ENCODE assay signal across 16 mouse cellular contexts in genomic region chr6:8644703-8645102, GRCm38 (mm10).
DNase-seq lines count a peak whose midpoint lies in the region; ATAC-seq and TF ChIP-seq lines count a peak whose summit lies in the region.
"Had no signal": no experiment of that assay in that cellular context is flagged by ENCODE, and none has a peak within 500 bp of the region (broad histone marks: within the 10 kb centered on the region; RNA-seq: fewer than 3 reads in every experiment).

No protein-coding gene starts in this region.

- 80% methylated on average over 10 of the region's 10 CpGs for WGBS in kidney, embryonic 14.5 days
- 59% methylated on average over 10 of the region's 10 CpGs for WGBS in intestine, embryonic 16.5 days
- WGBS in heart, embryonic 11.5 days (ENCODE audit: insufficient replicate concordance), result 81% methylated on average over 10 of the region's 10 CpGs

- no peaks in the 10 kb centered on the region for H3K9me3 ChIP-seq in kidney, embryonic 14.5 days (ENCODE audit: control insufficient read depth, low read length)
- H3K9me3 ChIP-seq in intestine, embryonic 16.5 days (ENCODE audit: control insufficient read depth, low read length), result no peaks in the 10 kb centered on the region
- H3K9me3 ChIP-seq in heart, embryonic 11.5 days (replicated peaks; ENCODE audit: control insufficient read depth, low read length), result no peaks in the 10 kb centered on the region
- H3K9me3 ChIP-seq: midbrain, embryonic 12.5 days; neural tube, embryonic 13.5 days had no signal

- H3K4me3 ChIP-seq in kidney, embryonic 14.5 days (ENCODE audit: low read length), result no peak overlapping the region
- H3K4me3 ChIP-seq in cortical plate, adult 2 months (ENCODE audit: insufficient read depth, low read length), result no peak overlapping the region
- no peak overlapping the region for H3K4me3 ChIP-seq in intestine, embryonic 16.5 days (ENCODE audit: low read length)
- no peak overlapping the region for H3K4me3 ChIP-seq in heart, embryonic 11.5 days (ENCODE audit: low read depth, low read length)
- H3K4me3 ChIP-seq: midbrain, embryonic 12.5 days; neural tube, embryonic 13.5 days had no signal

- H3K27me3 ChIP-seq in kidney, embryonic 14.5 days (ENCODE audit: control insufficient read depth, insufficient read depth, low read length), result no peaks in the 10 kb centered on the region
- no peaks in the 10 kb centered on the region for H3K27me3 ChIP-seq in intestine, embryonic 16.5 days (replicated peaks; ENCODE audit: control insufficient read depth, insufficient read depth, low read length)
- no peaks in the 10 kb centered on the region for H3K27me3 ChIP-seq in heart, embryonic 11.5 days (ENCODE audit: control insufficient read depth, insufficient read depth, low read length)
- H3K27me3 ChIP-seq: midbrain, embryonic 12.5 days; neural tube, embryonic 13.5 days had no signal

- no peaks in the 10 kb centered on the region for H3K36me3 ChIP-seq in kidney, embryonic 14.5 days (ENCODE audit: control insufficient read depth, insufficient read depth, low read length)
- H3K36me3 ChIP-seq in intestine, embryonic 16.5 days (ENCODE audit: control insufficient read depth, insufficient read depth, low read length), result no peaks in the 10 kb centered on the region
- H3K36me3 ChIP-seq in heart, embryonic 11.5 days (ENCODE audit: control insufficient read depth, insufficient read depth, low read length), result no peaks in the 10 kb centered on the region
- H3K36me3 ChIP-seq: midbrain, embryonic 12.5 days; neural tube, embryonic 13.5 days had no signal

- no peak for TF ChIP-seq POLR2A in cortical plate, adult 2 months (IDR thresholded peaks at IDR 0.05; ENCODE audit: extremely low read depth, insufficient read depth, low read length)

- peaks cover 9% of the 10 kb centered on the region; the same call in 1 of the 2 replicates for H3K4me1 ChIP-seq in kidney, embryonic 14.5 days (ENCODE audit: control insufficient read depth, insufficient read depth, low read length)
- peaks cover 10% of the 10 kb centered on the region for H3K4me1 ChIP-seq in cortical plate, adult 2 months (ENCODE audit: control insufficient read depth, insufficient read depth, low read length)
- H3K4me1 ChIP-seq in intestine, embryonic 16.5 days (ENCODE audit: control insufficient read depth, insufficient read depth, low read length), result peaks cover 3% of the 10 kb centered on the region; the same call in 1 of the 2 replicates
- peaks cover 5% of the 10 kb centered on the region; the same call in 1 of the 2 replicates for H3K4me1 ChIP-seq in heart, embryonic 11.5 days (ENCODE audit: control insufficient read depth, insufficient read depth, low read length)

- H3K9ac ChIP-seq in kidney, embryonic 14.5 days (ENCODE audit: low read depth, low read length), result no peak overlapping the region
- H3K9ac ChIP-seq in intestine, embryonic 16.5 days (ENCODE audit: low read depth, low read length), result no peak overlapping the region; the same call in 1 of the 2 replicates
- H3K9ac ChIP-seq in heart, embryonic 11.5 days (ENCODE audit: low read depth, low read length), result no peak overlapping the region
- H3K9ac ChIP-seq: lung, embryonic 14.5 days; midbrain, embryonic 12.5 days; neural tube, embryonic 13.5 days had no signal

- no peak for TF ChIP-seq CTCF in cortical plate, adult 2 months (IDR thresholded peaks at IDR 0.05; ENCODE audit: extremely low read depth, insufficient read depth, low read length)

- no peak for ATAC-seq in kidney, embryonic 14.5 days (ENCODE audit: low FRiP score, low TSS enrichment)
- ATAC-seq in intestine, embryonic 16.5 days, result peak; percentile 41; the same call in 1 of the 2 replicates
- ATAC-seq in heart, embryonic 11.5 days (replicated peaks; ENCODE audit: insufficient number of reproducible peaks, low FRiP score, low TSS enrichment), result no peak

- H3K4me2 ChIP-seq in kidney, embryonic 14.5 days (replicated peaks; ENCODE audit: low read depth, low read length), result no peak overlapping the region
- H3K4me2 ChIP-seq in intestine, embryonic 16.5 days (ENCODE audit: low read depth, low read length), result no peak overlapping the region
- H3K4me2 ChIP-seq in heart, embryonic 11.5 days, result no peak overlapping the region
- H3K4me2 ChIP-seq: lung, embryonic 14.5 days; midbrain, embryonic 12.5 days; neural tube, embryonic 13.5 days had no signal

- H3K27ac ChIP-seq in kidney, embryonic 14.5 days (ENCODE audit: low read depth, low read length), result peak overlapping the region; percentile 47; the same call in 1 of the 2 replicates
- H3K27ac ChIP-seq in cortical plate, adult 2 months (ENCODE audit: insufficient read depth, low read length), result peak overlapping the region; percentile 74
- peak overlapping the region; percentile 24; the same call in 1 of the 2 replicates for H3K27ac ChIP-seq in intestine, embryonic 16.5 days (ENCODE audit: low read length)
- no peak overlapping the region for H3K27ac ChIP-seq in heart, embryonic 11.5 days (ENCODE audit: low read depth, low read length)
- H3K27ac ChIP-seq: midbrain, embryonic 12.5 days; neural tube, embryonic 13.5 days had no signal

- no peak for DNase-seq in kidney, adult 8-10 months
- DNase-seq in right cerebral cortex, adult 2 months (ENCODE audit: low spot score in 2 of 2), result peak; percentile 54 to 60
- no peak for DNase-seq in spleen, postnatal 10 days (ENCODE audit: low spot score in 2 of 2)
- DNase-seq in adrenal gland, postnatal 10 days, result no peak
- DNase-seq: adrenal gland, postnatal 36 days; cerebellum, adult 8-10 months; gastrocnemius, postnatal 25 days; heart, postnatal 36 days; lung, embryonic 14.5 days; spleen, adult 18-20 months had no signal

Comparison
In these comparisons a context has a peak if more than half of its experiments do, and no peak if none do; other contexts are left out.
1. DNase-seq: peak in right cerebral cortex, adult 2 months (2 of 2); none in kidney, adult 8-10 months (0 of 2), spleen, postnatal 10 days (0 of 2) and adrenal gland, postnatal 10 days (single experiment).